Mouse (Mus musculus): Measurements from ENCODE around the gene Stx2. TPM values are rescaled to one million over a fixed set of nuclear protein-coding genes. Genes with fewer than 3 reads are reported as not detected.

Stx2 gene
- total RNA-seq, 2 experiments from 2014 or later, result 16.8 to 22.6 TPM

DNA sequence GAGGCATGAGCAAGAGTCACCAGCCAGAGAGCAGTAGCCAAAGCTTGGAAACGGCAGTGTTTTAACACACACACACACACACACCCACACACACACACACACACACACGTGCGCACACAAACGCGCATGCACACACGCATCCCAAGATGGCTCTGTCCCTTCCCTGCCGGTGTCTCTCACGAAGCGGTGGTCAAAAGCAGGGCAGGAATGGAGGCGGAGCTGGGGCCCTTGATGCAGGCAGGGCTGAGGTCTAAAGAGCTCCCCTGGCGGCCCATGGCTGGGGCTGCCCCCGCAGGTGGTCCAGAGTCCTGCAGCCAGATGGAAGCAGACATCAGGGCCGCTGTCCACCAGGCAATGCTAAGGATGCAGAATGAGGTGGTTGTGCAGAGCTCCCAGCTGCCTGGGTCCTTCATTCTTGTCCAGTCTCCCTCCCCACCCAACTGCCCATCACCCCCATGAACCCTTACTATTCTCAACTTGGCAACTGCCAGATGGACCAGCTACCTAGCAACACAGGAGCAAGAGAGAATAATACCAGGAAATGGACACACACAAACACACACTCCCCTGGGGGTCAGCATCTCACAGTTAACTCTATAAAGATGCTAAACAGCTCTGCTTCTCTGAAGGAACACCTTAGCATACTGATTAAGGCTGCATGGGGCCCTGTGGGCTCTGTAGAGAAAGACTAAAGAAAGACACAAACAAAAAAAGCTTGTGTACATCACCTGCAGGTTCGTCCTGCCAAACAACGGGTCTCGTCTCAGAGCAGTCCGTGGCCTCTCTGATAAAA is 54.9 kb downstream of the Stx2 start, which contains the start of gene Rimbp2:
TSS of gene Rimbp2 (minus strand) at position 209 of the 793 bp plus-strand sequence.
- DNase-seq (ENCODE audit: low spot score in 2 of 2), result peak; percentile 61 to 67

DNA sequence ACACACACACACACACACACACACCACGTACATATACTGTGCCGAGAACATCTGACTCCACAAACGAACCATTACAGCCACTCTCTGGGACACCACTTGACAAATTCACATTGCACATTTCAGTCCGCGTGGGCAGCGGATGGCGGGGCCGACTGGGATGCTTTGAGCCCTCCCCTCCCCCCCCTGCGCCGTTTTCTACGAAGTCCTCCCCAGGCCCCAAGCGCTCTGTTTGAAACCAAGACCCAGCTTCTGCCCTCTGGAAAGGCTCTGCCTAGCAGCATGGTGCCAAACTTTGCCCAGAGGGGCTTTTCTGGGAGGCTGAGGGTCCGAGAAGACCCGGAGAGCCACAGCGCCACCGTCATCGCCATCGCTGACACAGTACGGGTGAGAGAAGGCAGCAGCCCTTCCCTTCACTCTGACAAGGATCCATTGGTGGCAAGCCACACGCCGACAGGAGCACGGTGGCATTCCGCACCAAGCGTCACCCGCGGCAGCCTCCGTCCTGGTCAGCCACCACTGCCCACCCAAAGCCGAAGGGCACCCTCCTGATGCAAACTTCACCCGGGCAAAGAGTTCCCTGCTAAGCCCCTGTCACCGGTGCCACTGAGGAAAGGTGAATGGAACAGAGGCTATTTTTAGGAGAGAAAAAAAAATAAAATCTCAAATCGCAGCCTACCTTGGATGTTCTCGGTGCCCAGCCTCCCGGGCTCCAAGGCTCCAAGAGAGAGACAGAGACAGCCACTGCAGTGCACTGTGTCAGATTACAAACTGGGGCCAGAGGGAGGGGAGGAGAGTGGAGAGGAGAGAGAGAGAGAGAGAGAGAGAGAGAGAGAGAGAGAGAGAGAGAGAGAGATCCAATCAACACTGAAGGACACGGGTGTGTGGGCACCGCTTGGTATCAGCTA is 55.8 kb downstream of the Stx2 start:
- peak; percentile 65 to 67 for DNase-seq (ENCODE audit: low spot score in 2 of 2)

DNA sequence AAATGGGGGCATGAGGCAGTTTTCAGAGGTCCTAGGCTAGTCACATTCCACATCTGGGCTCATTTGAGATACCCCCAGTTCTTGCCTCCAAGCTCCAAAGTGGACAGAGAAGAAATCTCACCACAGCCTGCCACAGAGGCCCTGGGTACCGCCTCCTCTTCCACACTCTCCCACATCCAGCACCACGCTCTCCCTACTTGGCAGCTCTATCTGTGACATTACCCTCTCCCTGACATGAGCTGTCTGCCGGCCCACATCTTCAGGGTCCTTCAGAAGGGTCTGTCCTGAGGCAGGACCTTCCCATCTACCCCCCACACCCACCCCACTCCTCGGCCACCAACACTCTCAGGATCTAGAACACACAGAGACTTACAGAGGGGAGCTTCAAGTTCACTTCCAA is 56.9 kb downstream of the Stx2 start:
- DNase-seq (ENCODE audit: low spot score in 2 of 2), result peak in 1 of 2 experiments; percentile 55

DNA sequence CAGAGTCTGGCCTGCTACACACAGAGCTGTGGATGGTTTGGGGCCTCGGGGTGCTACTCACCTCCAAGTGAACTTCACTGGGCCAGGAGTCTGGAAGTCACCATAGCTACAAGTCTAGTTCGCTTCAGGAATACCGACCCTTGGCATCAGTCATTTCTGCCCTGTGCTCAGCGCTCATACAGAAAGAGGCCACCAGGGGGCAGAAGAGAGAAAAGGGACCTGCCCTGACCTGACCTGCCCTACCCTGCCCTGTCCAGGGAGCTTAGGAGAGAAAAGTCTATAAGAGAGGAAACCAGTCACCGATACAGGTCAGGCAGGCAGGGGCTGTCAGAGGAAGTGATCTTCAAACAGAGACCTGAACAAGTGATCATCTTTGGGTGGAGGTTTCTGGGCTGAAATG is 61.3 kb downstream of the Stx2 start:
- DNase-seq (ENCODE audit: low spot score in 2 of 2), result no peak

- DNase-seq (ENCODE audit: low spot score in 2 of 2), result no peak
These were observed 67.9 kb downstream of the Stx2 start for GRCm38 (mm10) chr5:128940436-128940835.

DNA sequence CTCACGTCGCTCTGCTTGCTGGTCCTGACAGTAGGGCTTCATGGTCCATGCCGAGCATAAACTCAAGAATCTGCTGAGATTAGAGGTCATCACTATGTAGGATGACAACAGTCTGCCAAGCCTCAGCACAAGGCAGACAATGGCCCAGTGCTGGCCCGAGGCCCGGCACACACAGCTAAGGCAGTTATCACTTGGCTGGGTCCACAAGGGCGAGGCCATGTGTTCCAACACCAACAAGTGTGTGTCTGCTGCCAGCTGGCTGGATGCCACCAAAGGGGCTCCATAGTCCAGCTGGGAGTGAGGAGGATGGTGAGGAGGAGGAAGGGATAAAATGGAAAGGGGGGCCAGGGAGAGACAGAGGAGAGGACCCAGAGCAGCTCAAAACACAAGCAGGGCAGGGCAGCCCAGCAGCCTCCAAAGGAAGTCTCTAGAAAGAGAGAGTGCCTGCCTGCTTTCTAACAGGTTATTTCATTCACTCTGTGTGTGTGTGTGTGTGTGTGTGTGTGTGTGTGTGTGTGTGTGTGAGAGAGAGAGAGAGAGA is 72.9 kb downstream of the Stx2 start:
- no peak for DNase-seq (ENCODE audit: low spot score in 2 of 2)

Other genes with a start within 250 kb of the Stx2 start
- 100 to 1,000 TPM; 124 to 128 TPM for gene Rimbp2, start 55.1 kb downstream of the Stx2 start, total RNA-seq (2021)
- gene Ran, start 11.5 kb upstream of the Stx2 start, total RNA-seq (2021), result 100 to 1,000 TPM; 164 to 178 TPM
- gene Adgrd1, start 88.2 kb upstream of the Stx2 start, total RNA-seq (2021), result 1 to 10 TPM; 2.8 TPM